Mouse (Mus musculus): ENCODE data around the gene Gatd1. TPM values are rescaled to one million over a fixed set of nuclear protein-coding genes. Genes with fewer than 3 reads are reported as not detected.
A peak's percentile ranks its signal among the peaks of the same experiment; 100 is the strongest.
"Not testable (repeated sequence)": the region's sequence is repeated elsewhere in the genome, so short reads cannot be mapped to it uniquely, and the experiment has no call there.

The Gatd1 gene
- total RNA-seq (2021), result 1 to 10 TPM; 6.3 to 6.7 TPM
- long read RNA-seq, experiment 1, partial matches to known transcripts, result 1 of 7 reads
- long read RNA-seq, experiment 1, other reads (novel, unspliced or antisense), result 3 of 7 reads
- long read RNA-seq, experiment 2, partial matches to known transcripts, result 0 of 8 reads
- long read RNA-seq, experiment 2, other reads (novel, unspliced or antisense), result 4 of 8 reads

GRCm38 (mm10) chr7:141413809-141414584 lies at the start of gene Gatd1:
Gatd1 (minus strand) TSS chr7:141414136.
- peak; percentile 98 to 100 for DNase-seq
- intact Hi-C loops (cut with DNase I), result no loop called here

GRCm38 (mm10) chr7:141462333-141462821 lies 48.4 kb upstream of the Gatd1 start:
- DNase-seq, result peak in 1 of 2 experiments; percentile 27
- intact Hi-C loops (cut with DNase I), result no loop called here

GRCm38 (mm10) chr7:141461521-141462332 lies 47.8 kb upstream of the Gatd1 start:
- DNase-seq, result peak in 1 of 2 experiments; percentile 23
- intact Hi-C loops (cut with DNase I), result no loop called here

- intact Hi-C loops (cut with DNase I), result no loop called here
- DNase-seq, result peak in 1 of 2 experiments; percentile 29
Observed at GRCm38 (mm10) chr7:141460391-141461113, 46.6 kb upstream of the Gatd1 start, which contains the start of gene Cracr2b. Cracr2b (plus strand) TSS chr7:141461094.

- no peak for DNase-seq
- intact Hi-C loops (cut with DNase I), result no loop called here
Observed at GRCm38 (mm10) chr7:141460001-141460390, 46.1 kb upstream of the Gatd1 start.

- DNase-seq, result peak in 1 of 2 experiments; percentile 27
- intact Hi-C loops (cut with DNase I), result no loop called here
Observed at GRCm38 (mm10) chr7:141459301-141459711, 45.4 kb upstream of the Gatd1 start.

- DNase-seq, result peak in 1 of 2 experiments; percentile 17
Observed at GRCm38 (mm10) chr7:141458661-141459060, 44.7 kb upstream of the Gatd1 start.

GRCm38 (mm10) chr7:141457986-141458660 lies 44.2 kb upstream of the Gatd1 start:
- intact Hi-C loops (cut with DNase I), result no loop called here
- DNase-seq, result peak in 1 of 2 experiments; percentile 59

More at GRCm38 (mm10) chr7:141458661-141459060, 44.7 kb upstream of the Gatd1 start:
- intact Hi-C loops (cut with DNase I), result no loop called here

GRCm38 (mm10) chr7:141457236-141457635 lies 43.3 kb upstream of the Gatd1 start:
- no peak for DNase-seq
- intact Hi-C loops (cut with DNase I), result no loop called here

GRCm38 (mm10) chr7:141456739-141457138 lies 42.8 kb upstream of the Gatd1 start:
- peak in 1 of 2 experiments; percentile 26 for DNase-seq
- intact Hi-C loops (cut with DNase I), result no loop called here

GRCm38 (mm10) chr7:141455610-141456314 lies 41.8 kb upstream of the Gatd1 start:
- intact Hi-C loops (cut with DNase I), result no loop called here
- DNase-seq, result peak; percentile 72

GRCm38 (mm10) chr7:141454967-141455551 lies 41.1 kb upstream of the Gatd1 start, which contains the start of gene Pnpla2:
Pnpla2 (plus strand) TSS chr7:141455198.
- intact Hi-C loops (cut with DNase I), result no loop called here
- peak; percentile 91 to 94 for DNase-seq

GRCm38 (mm10) chr7:141453636-141454035 lies 39.7 kb upstream of the Gatd1 start:
- intact Hi-C loops (cut with DNase I), result no loop called here
- no peak for DNase-seq

- intact Hi-C loops (cut with DNase I), result no loop called here
- DNase-seq, result no peak
Observed at GRCm38 (mm10) chr7:141451928-141452327, 38.0 kb upstream of the Gatd1 start.

GRCm38 (mm10) chr7:141447110-141447991 lies 33.4 kb upstream of the Gatd1 start, which contains the start of gene Rplp2:
Rplp2 (plus strand) TSS chr7:141447370.
- DNase-seq, result peak; percentile 90 to 94
- intact Hi-C loops (cut with DNase I), result no loop called here

GRCm38 (mm10) chr7:141446374-141446773 lies 32.4 kb upstream of the Gatd1 start:
- intact Hi-C loops (cut with DNase I); DNase-seq: not testable (repeated sequence)

GRCm38 (mm10) chr7:141443828-141444237 lies 29.9 kb upstream of the Gatd1 start, which contains the start of gene Pidd1:
Pidd1 (minus strand) TSS chr7:141444025.
- intact Hi-C loops (cut with DNase I), result no loop called here
- DNase-seq, result no peak
